Mouse (Mus musculus): Measurements from ENCODE around the gene Gltpd2.

GRCm38 (mm10) chr11:70502018-70502417, 17.0 kb upstream of the Gltpd2 start:
- TF ChIP-seq POLR2A (IDR thresholded peaks at IDR 0.05; ENCODE audit: borderline replicate concordance, extremely low read depth, insufficient read depth, insufficient read length, poor library complexity, severe bottlenecking) (no peak), CTCF (IDR thresholded peaks at IDR 0.05; ENCODE audit: borderline replicate concordance, extremely low read depth, insufficient read depth, insufficient read length) (no peak)

All from brain, embryonic 14.5 days (tissue).